Mouse (Mus musculus): ENCODE measurements around the gene Plod1.

DNA sequence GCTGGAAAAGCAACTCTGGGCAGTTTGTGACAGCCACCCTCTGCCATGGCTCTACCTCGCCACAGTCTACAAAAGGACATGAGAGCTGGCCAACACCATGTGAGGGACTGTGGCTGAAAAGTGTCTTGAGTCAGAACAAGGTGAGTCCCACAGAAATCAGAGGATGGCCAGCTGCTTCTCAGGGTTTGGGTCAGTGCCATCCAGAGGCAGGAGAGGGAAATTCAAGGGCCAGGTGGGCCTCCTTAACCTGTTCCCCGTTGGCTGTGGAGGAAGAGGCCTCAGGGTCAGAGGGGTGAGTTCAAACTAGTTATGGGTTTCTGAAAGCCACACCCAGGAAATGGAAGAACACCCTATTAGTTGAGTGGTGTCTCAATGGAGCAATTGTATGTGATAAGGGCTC, 57.1 kb downstream of the Plod1 start:
- TF ChIP-seq CTCF (IDR thresholded peaks at IDR 0.05; ENCODE audit: control insufficient read depth, insufficient read depth, insufficient replicate concordance, low read depth, low read length) (no peak), POLR2A (IDR thresholded peaks at IDR 0.05; ENCODE audit: control insufficient read depth, low read depth, low read length) (no peak)

Data from testis, adult 2 months (tissue).